Mouse (Mus musculus) cerebellum, adult 2 months (tissue): ENCODE results near the gene Nebl.

ENCODE experiments used
- CTCF ChIP-seq: fragments of 200-500 bp; IDR thresholded peaks from 2 replicates; pipeline ENCODE4 v1.5.1; 2011; ENCODE audit warnings: low read depth, mild to moderate bottlenecking, control low read depth, low read length, moderate library complexity, borderline replicate concordance; ENCODE audit not compliant: insufficient read depth
- POLR2A ChIP-seq: fragments of 200-500 bp; IDR thresholded peaks from 2 replicates; pipeline ENCODE4 v1.6.1; 2011; ENCODE audit warnings: low read length, control low read depth, borderline replicate concordance; ENCODE audit not compliant: insufficient read depth

GRCm38 (mm10) chr2:17705426-17705825, 25.8 kb downstream of the Nebl start:
- no peak for TF ChIP-seq CTCF
- TF ChIP-seq POLR2A, result no peak
